Mouse (Mus musculus): ENCODE data around the gene Eif4ebp2. TPM values are rescaled to one million over a fixed set of nuclear protein-coding genes. Genes with fewer than 3 reads are reported as not detected.

Gene Eif4ebp2
- polyA plus RNA-seq, 1 experiment = 277 TPM

DNA sequence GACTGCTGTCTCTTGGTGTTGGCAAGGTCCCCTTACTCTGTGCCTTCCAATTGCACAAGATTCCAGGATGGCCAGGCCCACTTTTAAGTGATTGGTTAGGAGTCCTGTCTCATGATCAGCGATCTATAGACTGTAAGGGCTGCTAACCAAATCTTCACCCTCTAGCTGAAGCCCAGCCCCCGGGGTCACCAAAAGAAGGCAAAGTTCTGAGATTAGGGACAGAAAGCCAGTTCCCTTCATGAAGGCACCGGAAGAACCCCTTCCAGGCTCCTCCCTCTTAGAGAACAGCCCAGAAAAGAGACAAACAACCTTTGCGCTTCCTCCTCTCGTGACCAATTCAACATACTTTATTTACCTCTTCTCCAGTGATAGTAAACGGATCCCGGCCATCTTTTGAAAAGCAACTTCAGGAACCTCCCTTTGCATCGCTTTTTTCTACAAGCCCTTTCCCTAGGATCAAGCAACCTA lies 964 bp downstream of the Eif4ebp2 start:
- peak; percentile 48 for DNase-seq
- TF ChIP-seq POLR2A (IDR thresholded peaks at IDR 0.05; ENCODE audit: control insufficient read depth, extremely low read depth, insufficient read depth, low read length, poor library complexity) (no peak), CTCF (IDR thresholded peaks at IDR 0.05; ENCODE audit: borderline replicate concordance, control insufficient read depth, extremely low read depth, insufficient read depth, low read length, poor library complexity) (no peak)
- WGBS = under 1% methylated on average over 8 of the region's 8 CpGs
- Histone ChIP-seq H3K27ac (ENCODE audit: control insufficient read depth, insufficient read depth, low read length) (peak overlapping the region; percentile 81), H3K4me1 (replicated peaks; ENCODE audit: control insufficient read depth, insufficient read depth, low read length) (peaks cover 18% of the 10 kb centered on the region), H3K27me3 (ENCODE audit: control insufficient read depth, insufficient read depth, low read length) (no peaks in the 10 kb centered on the region), H3K4me3 (ENCODE audit: control insufficient read depth, insufficient read depth, low read length) (peak overlapping the region; percentile 92), H3K36me3 (ENCODE audit: control insufficient read depth, insufficient read depth, low read length) (no peaks in the 10 kb centered on the region)

DNA sequence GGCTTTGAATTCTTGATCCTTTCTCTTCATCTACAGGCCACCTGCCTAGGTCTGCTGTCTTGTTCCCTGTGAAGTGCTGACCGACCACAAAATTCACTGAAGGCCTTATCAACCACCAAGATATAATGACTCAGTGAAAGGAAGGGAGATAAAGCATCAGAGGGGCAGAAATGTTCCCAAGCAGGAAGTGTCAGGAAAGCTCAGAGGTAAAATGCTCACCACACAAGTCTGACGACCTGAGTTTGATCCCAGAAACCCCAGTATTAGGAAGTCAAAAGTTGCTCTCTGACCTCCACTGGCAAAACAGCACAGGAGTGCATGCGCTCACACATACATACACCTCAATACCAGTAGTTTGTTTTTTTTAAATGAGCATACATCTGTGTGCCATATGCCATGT lies 3.6 kb downstream of the Eif4ebp2 start:
- no peak overlapping the region for H3K4me3 ChIP-seq (ENCODE audit: control insufficient read depth, insufficient read depth, low read length)
- H3K36me3 ChIP-seq (ENCODE audit: control insufficient read depth, insufficient read depth, low read length) = no peaks in the 10 kb centered on the region
- 72% methylated on average over 3 of the region's 3 CpGs for WGBS
- peaks cover 21% of the 10 kb centered on the region for H3K4me1 ChIP-seq (replicated peaks; ENCODE audit: control insufficient read depth, insufficient read depth, low read length)
- H3K27ac ChIP-seq (ENCODE audit: control insufficient read depth, insufficient read depth, low read length) = no peak overlapping the region
- TF ChIP-seq CTCF (IDR thresholded peaks at IDR 0.05; ENCODE audit: borderline replicate concordance, control insufficient read depth, extremely low read depth, insufficient read depth, low read length, poor library complexity) = no peak
- TF ChIP-seq POLR2A (IDR thresholded peaks at IDR 0.05; ENCODE audit: control insufficient read depth, extremely low read depth, insufficient read depth, low read length, poor library complexity) = no peak
- H3K27me3 ChIP-seq (ENCODE audit: control insufficient read depth, insufficient read depth, low read length) = no peaks in the 10 kb centered on the region
- DNase-seq = no peak

DNA sequence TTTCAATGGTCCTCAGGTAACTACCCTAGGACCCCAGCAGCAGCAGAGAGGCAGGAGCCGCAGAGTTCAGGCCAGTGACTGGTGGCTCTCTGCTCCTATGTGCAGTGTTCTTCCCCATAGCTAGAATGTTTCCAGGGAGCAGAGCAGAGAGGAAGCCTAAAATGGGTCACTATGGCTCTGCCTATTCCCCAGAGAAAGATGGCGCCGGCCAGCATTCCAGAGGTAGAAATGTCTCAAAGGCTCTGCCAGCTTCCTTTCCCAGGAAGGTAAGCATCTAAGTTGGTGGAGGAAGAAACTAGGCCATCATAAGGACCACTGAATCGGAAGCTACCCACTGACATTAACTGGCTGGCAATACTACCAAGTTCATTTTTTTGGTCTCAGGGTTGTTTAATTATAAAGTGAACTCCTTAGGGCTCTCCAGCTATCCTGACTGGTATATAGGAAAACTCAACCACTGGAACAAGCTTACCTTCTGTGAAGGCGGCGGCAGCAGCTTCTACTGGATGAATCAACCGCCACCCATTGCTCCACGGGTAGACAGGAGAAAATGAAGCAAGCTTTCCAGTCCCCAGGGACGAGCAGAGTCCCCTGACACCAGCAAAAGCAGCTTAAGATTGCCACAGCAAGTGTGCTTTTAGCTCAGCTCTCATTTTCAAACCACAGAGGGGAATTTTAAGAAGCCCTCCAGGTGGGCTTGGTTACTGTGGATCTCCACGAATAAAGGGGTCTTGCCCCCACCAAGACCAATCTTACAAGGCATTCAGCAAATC lies 4.7 kb downstream of the Eif4ebp2 start:
- Histone ChIP-seq H3K27ac (ENCODE audit: control insufficient read depth, insufficient read depth, low read length) (no peak overlapping the region), H3K4me1 (replicated peaks; ENCODE audit: control insufficient read depth, insufficient read depth, low read length) (peaks cover 21% of the 10 kb centered on the region), H3K4me3 (ENCODE audit: control insufficient read depth, insufficient read depth, low read length) (no peak overlapping the region), H3K36me3 (ENCODE audit: control insufficient read depth, insufficient read depth, low read length) (no peaks in the 10 kb centered on the region), H3K27me3 (ENCODE audit: control insufficient read depth, insufficient read depth, low read length) (no peaks in the 10 kb centered on the region)
- TF ChIP-seq POLR2A (IDR thresholded peaks at IDR 0.05; ENCODE audit: control insufficient read depth, extremely low read depth, insufficient read depth, low read length, poor library complexity) (no peak), CTCF (IDR thresholded peaks at IDR 0.05; ENCODE audit: borderline replicate concordance, control insufficient read depth, extremely low read depth, insufficient read depth, low read length, poor library complexity) (no peak)
- no peak for DNase-seq
- 85% methylated on average over 10 of the region's 10 CpGs for WGBS

DNA sequence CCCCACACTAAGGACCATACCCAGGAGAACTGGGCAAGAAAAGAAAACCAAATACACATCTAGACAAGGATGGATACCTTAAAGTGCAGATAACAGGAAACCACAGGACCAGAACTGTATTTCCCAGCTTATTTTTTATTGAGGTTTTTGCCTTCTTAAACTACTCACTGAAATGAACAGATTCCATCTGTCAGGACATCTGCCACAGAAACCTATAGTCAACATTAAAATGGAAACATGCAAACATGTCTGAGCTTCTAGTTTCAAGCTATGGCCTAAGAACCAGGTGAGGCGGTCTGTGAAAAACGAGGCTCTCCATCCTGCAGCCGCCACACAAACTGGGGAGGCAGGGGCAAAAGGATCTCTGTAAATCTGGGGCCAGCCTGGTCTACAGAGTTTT lies 7.4 kb downstream of the Eif4ebp2 start:
- TF ChIP-seq POLR2A (IDR thresholded peaks at IDR 0.05; ENCODE audit: control insufficient read depth, extremely low read depth, insufficient read depth, low read length, poor library complexity) (no peak), CTCF (IDR thresholded peaks at IDR 0.05; ENCODE audit: borderline replicate concordance, control insufficient read depth, extremely low read depth, insufficient read depth, low read length, poor library complexity) (no peak)
- H3K4me3 ChIP-seq (ENCODE audit: control insufficient read depth, insufficient read depth, low read length) = no peak overlapping the region
- no peak for DNase-seq
- H3K27ac ChIP-seq (ENCODE audit: control insufficient read depth, insufficient read depth, low read length) = no peak overlapping the region
- no peaks in the 10 kb centered on the region; the same call in 1 of the 2 replicates for H3K36me3 ChIP-seq (ENCODE audit: control insufficient read depth, insufficient read depth, low read length)
- 83% methylated on average over 3 of the region's 3 CpGs for WGBS
- H3K4me1 ChIP-seq (replicated peaks; ENCODE audit: control insufficient read depth, insufficient read depth, low read length) = peaks cover 13% of the 10 kb centered on the region; the same call in 1 of the 2 replicates
- H3K27me3 ChIP-seq (ENCODE audit: control insufficient read depth, insufficient read depth, low read length) = no peaks in the 10 kb centered on the region

DNA sequence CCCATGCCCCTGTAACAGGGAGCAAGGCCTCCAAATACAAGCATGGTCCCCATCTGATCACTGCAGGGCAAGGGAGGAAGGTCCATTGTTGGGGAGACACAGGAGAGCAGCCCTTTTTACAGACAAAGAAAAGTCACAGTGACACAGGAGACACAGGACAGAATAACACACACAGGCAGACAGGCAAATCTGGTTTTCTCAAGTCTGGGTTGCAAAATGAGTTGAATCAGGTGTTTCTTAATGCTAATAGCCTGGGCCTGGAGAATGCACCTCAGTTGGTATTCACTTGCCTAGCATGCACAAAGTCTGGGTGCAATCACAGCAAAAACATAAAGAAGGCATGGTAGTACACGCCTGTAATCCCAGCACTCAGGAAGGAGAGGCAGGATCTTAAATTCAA lies 8.6 kb downstream of the Eif4ebp2 start:
- H3K4me3 ChIP-seq (ENCODE audit: control insufficient read depth, insufficient read depth, low read length) = no peak overlapping the region
- H3K36me3 ChIP-seq (ENCODE audit: control insufficient read depth, insufficient read depth, low read length) = no peaks in the 10 kb centered on the region; the same call in 1 of the 2 replicates
- no peaks in the 10 kb centered on the region for H3K27me3 ChIP-seq (ENCODE audit: control insufficient read depth, insufficient read depth, low read length)
- H3K27ac ChIP-seq (ENCODE audit: control insufficient read depth, insufficient read depth, low read length) = no peak overlapping the region
- DNase-seq = no peak
- peaks cover 9% of the 10 kb centered on the region; the same call in 1 of the 2 replicates for H3K4me1 ChIP-seq (replicated peaks; ENCODE audit: control insufficient read depth, insufficient read depth, low read length)
- 83% methylated on average over 1 of the region's 1 CpGs for WGBS
- TF ChIP-seq CTCF (IDR thresholded peaks at IDR 0.05; ENCODE audit: borderline replicate concordance, control insufficient read depth, extremely low read depth, insufficient read depth, low read length, poor library complexity) (no peak), POLR2A (IDR thresholded peaks at IDR 0.05; ENCODE audit: control insufficient read depth, extremely low read depth, insufficient read depth, low read length, poor library complexity) (no peak)

DNA sequence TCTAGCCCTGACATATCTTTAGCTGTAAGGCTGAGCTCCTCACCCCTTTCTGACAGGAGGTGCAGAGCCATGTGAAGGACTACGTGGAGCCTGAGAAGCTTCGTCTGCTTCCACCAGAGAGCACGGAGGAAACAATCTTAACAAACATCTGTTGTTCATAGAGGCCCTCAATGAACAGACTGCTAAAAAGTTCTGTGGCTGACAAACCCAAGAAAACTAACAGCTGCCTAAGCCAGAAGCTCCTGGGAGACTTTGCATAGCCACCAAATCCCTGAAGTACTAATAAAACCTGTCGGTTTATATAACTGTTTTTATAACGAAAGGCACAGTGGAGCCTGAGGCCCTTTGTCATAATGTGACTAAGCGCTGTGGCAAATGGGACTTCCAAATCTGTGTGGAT lies 9.0 kb downstream of the Eif4ebp2 start:
- Histone ChIP-seq H3K27me3 (ENCODE audit: control insufficient read depth, insufficient read depth, low read length) (no peaks in the 10 kb centered on the region), H3K4me3 (ENCODE audit: control insufficient read depth, insufficient read depth, low read length) (no peak overlapping the region), H3K4me1 (replicated peaks; ENCODE audit: control insufficient read depth, insufficient read depth, low read length) (peaks cover 9% of the 10 kb centered on the region; the same call in 1 of the 2 replicates), H3K27ac (ENCODE audit: control insufficient read depth, insufficient read depth, low read length) (no peak overlapping the region), H3K36me3 (ENCODE audit: control insufficient read depth, insufficient read depth, low read length) (no peaks in the 10 kb centered on the region; the same call in 1 of the 2 replicates)
- WGBS = 87% methylated on average over 6 of the region's 6 CpGs
- TF ChIP-seq CTCF (IDR thresholded peaks at IDR 0.05; ENCODE audit: borderline replicate concordance, control insufficient read depth, extremely low read depth, insufficient read depth, low read length, poor library complexity) (no peak), POLR2A (IDR thresholded peaks at IDR 0.05; ENCODE audit: control insufficient read depth, extremely low read depth, insufficient read depth, low read length, poor library complexity) (no peak)
- DNase-seq = no peak
